Mouse (Mus musculus) brain, embryonic 14.5 days (tissue): ENCODE measurements at regions not wholly inside any gene's neighbourhood (a gene's known extent, or its start where the extent isn't known, plus 50 kb on each side); places are given as distances from the start of the nearest gene placed in this dataset.
"Not testable (repeated sequence)": the region's sequence is repeated elsewhere in the genome, so short reads cannot be mapped to it uniquely, and the experiment has no call there.

ENCODE experiments used
- DNase-seq: peaks from one replicate; pipeline ENCODE4 v3.0.0-alpha.2; 2011; ENCODE audit warnings: low read depth
- CTCF ChIP-seq: fragments of 200-500 bp; IDR thresholded peaks from 2 replicates; pipeline ENCODE4 v1.5.1; 2012; ENCODE audit warnings: inconsistent platforms, mild to moderate bottlenecking, moderate library complexity, borderline replicate concordance; ENCODE audit not compliant: insufficient read depth, insufficient read length; ENCODE audit errors: extremely low read depth
- POLR2A ChIP-seq: fragments of 200-500 bp; IDR thresholded peaks from 2 replicates; pipeline ENCODE4 v1.6.1; 2012; ENCODE audit warnings: mild to moderate bottlenecking, inconsistent platforms, borderline replicate concordance; ENCODE audit not compliant: poor library complexity, insufficient read depth, insufficient read length, severe bottlenecking; ENCODE audit errors: extremely low read depth

DNA sequence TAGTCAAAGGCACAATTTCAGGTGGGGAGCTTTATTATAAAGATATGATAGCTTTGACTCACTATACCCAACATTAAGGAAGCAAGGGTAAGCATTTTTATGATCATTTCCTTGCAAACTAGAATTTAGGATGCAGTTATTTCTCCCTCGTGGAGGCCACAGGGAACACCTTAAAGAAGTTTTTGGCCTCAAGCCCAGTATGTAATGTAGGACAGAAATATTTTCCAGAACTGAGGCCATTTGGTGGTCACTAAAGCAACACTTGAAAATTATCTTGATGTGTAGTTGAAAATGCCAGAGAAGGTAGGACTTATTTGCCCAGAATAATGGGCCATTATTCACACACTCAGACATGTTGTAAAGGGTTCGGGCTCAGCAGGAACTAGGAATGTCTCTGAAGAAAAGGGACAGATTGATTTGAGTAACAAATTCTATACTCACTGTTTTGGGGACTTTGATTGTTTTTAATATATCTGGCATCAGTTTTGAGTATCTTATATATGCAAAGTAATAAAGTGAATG lies 301.3 kb downstream of the Pros1 start:
- no peak for TF ChIP-seq POLR2A
- TF ChIP-seq CTCF = no peak
- no peak for DNase-seq

DNA sequence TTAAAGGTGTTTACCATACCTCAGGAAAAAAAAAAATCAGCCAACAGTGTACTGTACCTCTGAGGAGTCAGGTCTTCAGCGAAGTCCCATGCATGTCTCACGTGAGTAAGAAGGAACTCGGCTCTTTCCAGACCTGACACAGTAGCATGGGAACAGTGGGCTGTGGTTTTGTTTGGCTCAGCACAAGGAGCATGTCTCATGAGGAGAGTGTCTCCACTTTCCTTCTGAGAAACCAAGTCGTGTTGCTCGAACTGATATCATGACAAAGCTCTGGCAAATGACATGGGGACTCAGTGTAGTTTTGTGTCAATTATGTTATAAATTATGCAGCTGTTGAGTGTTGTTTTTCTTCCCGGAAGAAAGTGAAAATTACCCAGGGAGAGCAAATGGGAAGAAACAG lies 316.0 kb downstream of the Pros1 start:
- no peak for TF ChIP-seq POLR2A
- TF ChIP-seq CTCF = no peak
- no peak for DNase-seq

DNA sequence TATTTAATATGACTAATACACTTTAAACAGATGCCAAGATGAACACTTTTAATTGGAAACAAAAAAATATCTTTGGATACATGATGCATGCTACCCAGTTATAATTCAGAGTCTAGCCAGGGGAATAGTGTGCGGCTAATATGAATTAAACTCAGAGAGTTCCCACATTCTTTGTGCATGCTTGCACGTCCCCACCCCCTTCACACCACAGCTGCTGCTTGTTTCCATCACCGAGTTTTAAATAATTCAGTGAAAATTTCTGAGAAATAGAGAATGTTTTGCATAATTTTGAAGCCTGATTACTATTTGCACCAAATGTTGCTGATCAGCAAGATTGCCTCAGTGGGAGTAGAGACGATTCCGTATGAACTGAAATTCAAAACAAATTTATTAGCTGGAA lies 325.1 kb downstream of the Pros1 start:
- TF ChIP-seq CTCF (no peak), POLR2A (no peak)
- peak; percentile 87 for DNase-seq

DNA sequence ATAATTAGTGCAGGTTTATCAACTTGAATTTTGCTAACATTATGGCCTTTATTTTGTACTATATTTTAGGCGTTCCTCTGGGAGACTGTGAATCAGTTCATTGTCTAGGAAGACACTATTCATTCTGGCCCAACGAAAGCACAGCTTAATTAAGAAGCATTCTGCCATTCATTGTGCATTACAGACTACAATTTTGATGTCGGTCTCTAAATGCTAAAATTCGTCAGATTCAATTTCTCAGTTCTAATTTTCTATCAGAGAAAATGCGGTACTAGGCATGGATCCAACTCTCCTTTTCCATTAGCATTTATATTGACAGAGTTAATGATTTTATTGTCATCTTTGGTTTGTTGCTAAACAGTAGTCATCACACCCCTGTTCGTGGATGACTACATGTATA lies 337.1 kb downstream of the Pros1 start:
- TF ChIP-seq CTCF = no peak
- TF ChIP-seq POLR2A = no peak
- DNase-seq = peak; percentile 63

DNA sequence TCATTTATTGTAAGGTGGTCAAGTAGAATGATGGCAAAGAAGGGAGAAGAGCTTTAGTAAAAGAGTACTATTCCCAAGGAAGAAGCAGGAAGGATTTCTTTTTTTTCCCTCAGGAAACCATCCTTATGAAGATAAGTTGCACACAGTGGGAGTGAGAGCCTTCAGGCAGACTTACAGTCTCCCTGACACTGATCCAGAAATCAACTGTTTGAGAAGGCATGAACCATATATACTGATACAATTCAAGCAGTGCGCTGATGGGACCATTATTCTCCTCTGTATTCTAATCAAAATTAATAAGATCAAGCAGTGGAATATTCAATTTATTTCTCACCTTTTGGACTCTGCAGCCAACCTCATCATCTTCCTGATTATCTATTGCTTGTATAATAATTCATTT lies 337.5 kb downstream of the Pros1 start:
- no peak for TF ChIP-seq POLR2A
- no peak for TF ChIP-seq CTCF
- no peak for DNase-seq

DNA sequence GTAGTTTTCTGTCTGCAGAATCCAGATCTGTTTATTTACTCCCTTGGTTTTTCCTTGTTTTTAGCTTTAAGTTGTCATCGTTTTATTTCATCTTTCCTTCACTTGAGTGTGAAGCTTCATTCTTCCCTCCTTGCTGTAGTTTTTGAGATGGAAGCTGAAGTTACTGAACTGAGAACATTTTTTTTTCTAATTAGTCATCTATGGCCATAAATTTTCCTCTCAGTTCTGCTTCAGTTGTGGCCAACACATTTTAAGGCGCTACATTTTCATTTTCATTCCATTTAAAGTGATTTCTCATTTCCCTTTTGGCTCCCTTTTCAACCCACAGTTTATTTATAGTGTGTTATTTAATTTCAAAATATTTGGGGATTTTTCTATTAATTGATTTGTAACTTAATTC lies 340.5 kb downstream of the Pros1 start:
- DNase-seq = no peak
- TF ChIP-seq POLR2A (no peak), CTCF (no peak)

DNA sequence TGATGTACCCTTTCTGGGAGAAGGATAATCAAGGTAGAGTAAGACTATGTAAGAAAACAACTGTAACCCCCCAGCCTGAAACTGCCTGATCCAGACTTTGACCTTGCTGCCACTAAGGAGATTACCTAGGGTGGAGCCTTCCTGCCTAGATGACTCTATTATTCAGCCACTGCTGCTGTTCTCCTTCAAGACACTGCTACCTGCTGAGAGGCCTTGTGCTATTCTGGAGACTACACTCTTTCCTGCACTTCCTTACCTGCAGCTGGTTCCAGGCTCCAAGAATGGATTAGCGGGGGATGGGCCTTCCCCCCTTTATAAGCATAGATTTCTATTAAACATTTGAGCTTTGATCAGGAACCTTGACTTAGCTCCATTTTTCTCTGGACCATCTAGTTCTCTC lies 359.4 kb downstream of the Pros1 start:
- not testable (repeated sequence) for DNase-seq

DNA sequence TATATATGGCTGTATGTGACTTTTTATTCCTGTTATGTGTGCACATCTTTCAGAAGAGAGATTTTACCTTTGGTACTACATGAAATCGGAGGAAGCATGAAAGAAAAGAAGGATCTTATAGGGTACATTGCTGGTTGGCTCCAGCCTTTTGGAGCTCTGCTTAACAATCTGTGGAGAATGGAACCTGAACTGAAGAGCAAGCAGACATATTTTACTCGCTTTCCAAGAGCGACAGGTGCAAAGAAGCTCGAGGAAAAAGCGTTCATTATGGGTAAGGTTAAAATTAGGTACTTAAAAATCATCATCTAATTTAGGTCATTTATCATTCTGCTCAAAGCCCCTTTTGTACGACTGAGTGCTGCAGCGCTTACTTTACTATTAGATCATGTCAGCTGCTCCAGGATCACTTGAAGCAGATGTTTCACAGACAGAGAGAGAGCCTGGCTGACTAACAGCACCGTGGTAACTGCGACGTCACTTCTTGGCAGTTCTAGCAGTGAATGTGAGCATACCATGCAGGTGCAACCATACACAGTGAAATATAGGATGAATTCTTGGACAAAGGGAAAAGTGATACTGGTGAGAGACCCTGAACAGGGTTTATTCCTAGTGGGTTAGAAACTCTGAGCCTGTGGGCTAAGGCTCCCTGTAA lies 366.2 kb downstream of the Pros1 start:
- DNase-seq = peak; percentile 88
- TF ChIP-seq POLR2A (no peak), CTCF (no peak)

DNA sequence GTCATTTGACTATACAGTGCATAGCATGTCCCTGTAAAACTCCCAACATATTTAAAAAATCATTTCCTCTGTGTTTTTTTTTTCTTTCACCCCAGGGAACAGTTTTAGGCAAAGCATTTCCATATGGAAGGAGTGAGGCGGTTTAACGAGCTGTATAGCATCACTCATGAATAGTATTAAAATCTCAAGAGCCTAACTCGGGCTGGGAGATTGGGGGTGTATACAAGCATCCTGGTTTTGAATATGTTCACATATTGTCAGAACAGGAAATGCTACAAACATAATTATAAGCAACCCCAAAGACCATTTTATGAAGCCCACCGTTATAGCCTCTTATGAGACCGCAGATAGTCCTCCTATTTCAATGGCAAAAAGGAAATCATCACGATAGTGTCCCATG lies 370.5 kb downstream of the Pros1 start:
- TF ChIP-seq POLR2A = no peak
- no peak for TF ChIP-seq CTCF
- DNase-seq = peak; percentile 28

DNA sequence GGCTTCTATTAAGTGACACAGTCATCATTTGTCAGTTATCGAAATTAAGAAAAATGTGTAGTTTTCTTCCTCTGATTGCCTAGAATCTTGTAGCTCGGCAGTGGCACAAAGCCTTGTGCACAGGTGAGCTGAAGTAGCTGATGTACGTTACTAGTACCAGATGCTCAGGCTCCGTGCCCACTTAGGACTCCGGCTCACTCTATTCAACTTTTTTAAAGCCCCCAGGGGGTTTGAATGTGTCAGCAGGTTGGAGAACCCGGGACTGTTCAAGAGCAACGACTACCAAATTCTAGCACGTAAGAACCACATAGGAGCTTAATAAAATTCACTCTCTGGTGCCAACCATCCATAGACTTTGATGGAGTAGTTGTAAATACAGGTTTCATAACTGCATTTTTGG lies 371.0 kb downstream of the Pros1 start:
- DNase-seq = no peak
- TF ChIP-seq POLR2A = no peak

DNA sequence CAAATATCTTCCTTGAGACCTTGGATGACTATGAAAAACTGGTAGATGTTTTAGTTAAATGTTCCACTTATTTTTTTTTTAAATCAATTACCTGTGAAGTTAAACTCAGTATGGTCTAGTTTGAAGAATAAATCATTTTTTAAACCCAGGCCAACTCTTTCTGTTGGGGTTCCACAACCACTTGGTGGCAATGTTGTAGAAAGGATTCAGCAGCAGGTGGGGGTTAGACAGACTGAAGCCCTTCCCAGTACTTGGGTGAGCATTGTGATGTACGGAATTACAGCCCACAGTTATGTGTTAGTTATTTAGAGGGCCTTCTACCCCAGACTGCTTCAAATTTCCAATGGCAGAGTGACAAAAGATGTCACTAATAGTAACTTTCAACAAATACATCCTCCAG lies 375.0 kb downstream of the Pros1 start:
- peak; percentile 53 for DNase-seq
- TF ChIP-seq CTCF (peak; percentile 19; the same call in 1 of the 2 replicates), POLR2A (no peak)

DNA sequence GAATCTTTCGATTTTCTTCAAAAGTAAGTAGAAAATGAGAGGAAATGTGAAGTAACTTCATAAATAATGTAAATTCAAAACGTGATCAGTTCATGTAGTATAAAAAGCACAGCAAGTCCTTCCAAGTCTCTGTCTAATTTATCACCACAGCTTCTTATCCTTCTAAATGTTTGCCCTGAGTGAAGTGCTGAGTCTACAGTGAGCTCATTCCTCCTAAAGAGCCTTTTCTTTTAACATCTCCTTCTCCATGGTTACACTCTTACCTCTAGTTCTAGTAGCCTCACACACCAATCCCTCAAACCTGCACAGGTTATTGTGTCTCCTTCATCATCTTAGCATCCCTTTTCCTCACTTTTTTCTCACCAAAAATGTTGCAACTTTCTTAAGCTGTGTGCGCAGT lies 375.5 kb downstream of the Pros1 start:
- TF ChIP-seq CTCF = no peak
- TF ChIP-seq POLR2A = no peak
- DNase-seq = no peak

DNA sequence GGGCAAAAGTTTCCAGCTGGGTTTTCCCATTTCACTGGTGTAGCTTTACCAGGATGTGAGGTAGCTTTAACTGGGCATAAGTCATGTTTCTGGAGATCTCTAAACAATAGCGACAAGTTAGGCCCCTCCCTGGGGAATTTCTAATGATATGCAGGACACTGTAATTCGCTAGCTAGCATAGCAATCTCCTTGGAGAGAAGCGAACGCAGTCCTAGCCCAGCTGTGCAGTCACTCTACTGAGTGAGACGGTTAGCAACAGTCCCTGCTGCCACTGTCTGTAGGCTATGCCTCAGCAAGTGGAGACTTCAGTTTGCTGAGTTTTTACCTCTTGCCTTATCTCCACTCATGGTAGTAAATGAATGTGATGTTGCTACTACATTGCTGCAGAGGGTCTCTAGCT lies 416.1 kb downstream of the Pros1 start:
- TF ChIP-seq CTCF (no peak), POLR2A (no peak)
- DNase-seq = peak; percentile 48

DNA sequence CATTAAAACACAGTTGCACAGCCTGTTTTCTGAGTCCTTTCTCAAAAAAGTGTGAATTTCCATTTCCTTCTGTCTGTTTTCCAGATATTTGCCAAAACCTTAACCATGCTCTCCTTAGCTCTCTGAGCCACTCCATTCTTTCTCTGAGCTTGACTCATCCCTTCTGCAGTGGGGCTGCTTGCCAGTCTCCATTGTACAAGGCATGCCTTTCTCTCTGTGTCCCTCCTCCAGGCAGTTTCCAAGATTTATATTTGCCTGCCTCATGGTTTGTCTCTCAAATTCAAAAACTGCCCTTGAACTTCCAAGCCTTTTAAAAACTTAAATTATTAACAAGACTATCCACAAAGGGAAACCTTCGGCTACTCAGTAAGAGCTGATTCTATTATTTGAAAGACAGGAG lies 423.4 kb downstream of the Pros1 start:
- peak; percentile 17 for DNase-seq
- TF ChIP-seq POLR2A (no peak), CTCF (no peak)
